Mouse (Mus musculus): ENCODE results near the gene Fam193a.

DNA sequence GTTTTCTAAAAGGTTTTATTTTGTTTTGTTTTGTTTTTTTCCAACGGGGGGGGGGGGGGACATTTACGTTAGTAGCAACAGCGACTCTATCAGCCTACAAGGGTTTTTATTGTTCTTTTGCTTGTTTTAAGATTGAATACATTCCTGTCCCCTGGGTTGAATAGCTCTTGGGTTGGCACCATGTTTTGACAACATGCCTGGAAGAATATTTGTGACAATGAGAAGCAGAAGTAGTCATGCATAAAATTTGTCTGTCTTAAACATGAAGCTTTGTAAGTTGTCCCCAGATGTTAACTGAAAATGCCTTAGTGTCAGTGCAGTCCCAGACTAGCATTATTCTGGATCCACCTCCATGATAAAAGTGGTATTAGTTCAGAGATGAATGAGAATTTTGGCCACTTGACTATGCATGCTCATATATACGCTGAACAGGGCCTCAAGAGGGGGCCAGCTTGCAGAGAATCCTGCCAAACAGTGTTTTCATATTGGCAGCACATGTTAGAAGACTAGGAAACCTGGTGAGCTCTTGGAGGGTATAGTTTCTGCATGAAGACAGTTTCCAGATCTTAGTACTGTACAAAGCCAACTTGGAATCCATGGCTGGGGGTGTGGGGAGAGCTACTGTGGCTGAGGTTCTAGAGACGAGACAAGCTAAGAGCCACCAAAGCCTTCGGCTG lies 119.1 kb downstream of the Fam193a start:
- no peak for TF ChIP-seq CTCF (IDR thresholded peaks at IDR 0.05; ENCODE audit: extremely low read depth, insufficient read depth, insufficient read length, insufficient replicate concordance)
- no peak for TF ChIP-seq POLR2A (IDR thresholded peaks at IDR 0.05; ENCODE audit: low read depth, low read length)

Data from spleen, adult 2 months (tissue).